Mouse (Mus musculus) inflammation-experienced regulatory T-cells, adult 6 months (primary cell): ENCODE measurements around the gene Etv6. TPM values are rescaled to one million over a fixed set of nuclear protein-coding genes. Genes with fewer than 3 reads are reported as not detected.

Source experiments
- ATAC-seq: one replicate; pipeline ENCODE4 v1.8.0; 2017
- polyA plus RNA-seq, 3 experiments: library from polyadenylated mRNA; unstranded; fragments of 100-300 nt; shearing (Covaris generic); gene quantifications; one replicate each; pipeline ENCODE4 v1.2.1; 2017

Etv6 gene
- polyA plus RNA-seq, 3 experiments from 2014 or later, result 10.0 to 16.8 (median 11.9) TPM

GRCm38 (mm10) chr6:134173439-134173838, 137.9 kb downstream of the Etv6 start:
- no peak for ATAC-seq

- ATAC-seq, result no peak
Measured at GRCm38 (mm10) chr6:134175059-134175458, 139.6 kb downstream of the Etv6 start.

DNA sequence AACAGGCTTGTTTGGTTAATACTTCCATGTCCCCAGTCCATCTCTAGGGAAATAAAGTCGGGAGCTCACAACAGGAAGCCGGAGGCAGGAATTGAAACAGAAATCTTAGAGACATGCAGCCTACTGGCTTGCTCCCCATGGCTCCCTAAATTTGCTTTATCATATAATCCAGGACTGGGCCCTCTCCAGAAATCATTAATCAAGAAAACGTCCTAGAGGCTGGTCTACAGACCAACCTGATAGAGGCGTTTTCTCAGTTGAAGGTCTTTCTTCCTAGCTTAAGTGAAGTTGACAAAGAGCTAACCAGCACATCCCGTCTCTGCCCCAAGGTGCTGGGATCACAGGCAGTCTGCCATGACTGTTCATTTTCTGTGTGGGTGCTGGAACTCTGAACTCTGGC, 141.7 kb downstream of the Etv6 start:
- ATAC-seq, result no peak

DNA sequence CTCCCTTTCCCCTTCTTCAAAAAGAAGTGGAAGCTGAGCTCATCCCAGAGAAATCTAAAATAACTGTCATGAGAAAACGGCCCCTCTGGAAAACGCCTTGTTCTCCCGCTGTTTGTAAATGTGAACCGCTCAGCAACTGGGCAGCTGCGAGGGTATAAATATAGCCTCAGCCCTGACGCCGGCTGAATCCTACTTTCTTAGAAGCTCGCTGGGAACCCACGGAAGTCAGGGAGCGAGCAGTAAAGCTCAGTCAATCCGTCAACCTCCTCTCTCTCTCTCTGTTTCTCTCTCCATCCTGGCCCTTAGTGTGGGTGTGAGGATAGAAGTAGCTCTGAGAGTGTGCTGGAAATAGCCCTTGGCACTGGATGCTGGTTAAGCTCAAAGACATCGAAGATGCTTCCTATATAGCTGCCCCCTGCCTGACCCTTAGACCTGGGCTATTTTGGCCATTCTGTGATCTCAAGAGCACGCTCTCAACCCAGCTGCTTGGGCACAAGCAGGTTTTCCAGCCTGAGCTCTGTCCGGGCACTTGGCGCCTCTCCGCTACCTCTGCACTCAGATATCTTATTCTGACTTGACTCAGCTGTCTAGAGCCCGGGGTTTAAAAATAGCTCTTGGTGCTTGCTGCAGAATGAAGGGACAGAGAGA, 146.9 kb downstream of the Etv6 start:
- no peak for ATAC-seq

GRCm38 (mm10) chr6:134183592-134184342, 148.3 kb downstream of the Etv6 start:
- ATAC-seq, result peak; percentile 52

DNA sequence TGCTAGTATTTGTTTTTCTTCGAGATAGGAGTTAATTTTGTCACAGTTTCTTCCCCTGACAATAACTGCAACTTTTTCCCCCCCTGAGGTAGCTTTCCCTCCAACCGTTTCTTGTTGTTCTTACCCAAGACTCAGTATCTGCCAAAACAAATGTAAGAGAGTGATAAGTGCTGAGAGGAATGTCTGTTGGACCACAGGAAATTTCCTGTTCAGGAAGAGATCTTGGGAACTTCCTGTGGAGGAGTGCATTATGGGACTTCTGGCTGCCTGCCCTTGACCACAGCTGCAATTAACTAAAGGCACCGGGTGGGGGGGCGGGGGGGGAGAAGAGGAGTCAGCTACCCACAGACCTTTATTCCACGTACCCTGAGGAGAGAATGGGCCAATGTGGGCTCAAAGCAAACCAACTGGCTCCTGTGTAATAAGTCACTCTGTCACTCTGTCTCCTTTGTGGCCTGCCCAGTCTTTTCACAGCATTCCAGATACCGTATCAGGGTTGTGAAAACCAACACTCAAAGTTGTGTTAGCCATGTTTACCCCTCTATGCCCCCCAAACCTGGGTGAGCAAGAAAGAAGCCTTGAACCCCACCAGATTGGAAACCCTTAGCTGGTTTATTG, 150.9 kb downstream of the Etv6 start:
- no peak for ATAC-seq

GRCm38 (mm10) chr6:134188719-134189118, 153.2 kb downstream of the Etv6 start:
- ATAC-seq, result no peak

- no peak for ATAC-seq
Measured at GRCm38 (mm10) chr6:134189174-134189573, 153.7 kb downstream of the Etv6 start.

DNA sequence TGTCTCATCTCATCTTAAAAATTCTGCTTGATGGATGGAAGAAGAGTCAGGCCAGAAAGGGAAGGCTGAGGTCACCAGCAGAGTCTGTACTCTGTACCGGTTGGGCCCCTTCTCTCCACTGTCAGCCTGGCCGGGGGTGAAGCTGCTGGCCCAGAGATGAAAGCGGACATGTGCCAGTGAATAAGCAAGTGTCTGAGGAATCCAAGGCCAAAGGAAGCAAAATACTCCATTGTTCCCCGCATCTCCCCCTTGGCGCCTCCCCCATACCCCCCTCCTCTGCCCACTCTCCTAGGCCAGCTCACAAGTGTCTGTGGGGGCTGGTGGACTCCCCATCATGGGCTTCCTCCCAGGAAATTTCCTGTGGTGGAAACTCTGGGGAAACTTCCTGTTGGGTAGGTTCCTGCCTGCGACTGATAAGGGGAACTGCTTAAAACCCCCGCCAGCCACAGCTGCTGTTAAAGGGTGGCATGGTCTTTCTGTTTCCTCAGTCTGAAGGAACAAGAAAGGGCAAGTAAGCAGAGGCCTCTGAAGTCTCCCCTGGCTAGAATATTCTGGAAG, 154.2 kb downstream of the Etv6 start:
- peak; percentile 73 for ATAC-seq

DNA sequence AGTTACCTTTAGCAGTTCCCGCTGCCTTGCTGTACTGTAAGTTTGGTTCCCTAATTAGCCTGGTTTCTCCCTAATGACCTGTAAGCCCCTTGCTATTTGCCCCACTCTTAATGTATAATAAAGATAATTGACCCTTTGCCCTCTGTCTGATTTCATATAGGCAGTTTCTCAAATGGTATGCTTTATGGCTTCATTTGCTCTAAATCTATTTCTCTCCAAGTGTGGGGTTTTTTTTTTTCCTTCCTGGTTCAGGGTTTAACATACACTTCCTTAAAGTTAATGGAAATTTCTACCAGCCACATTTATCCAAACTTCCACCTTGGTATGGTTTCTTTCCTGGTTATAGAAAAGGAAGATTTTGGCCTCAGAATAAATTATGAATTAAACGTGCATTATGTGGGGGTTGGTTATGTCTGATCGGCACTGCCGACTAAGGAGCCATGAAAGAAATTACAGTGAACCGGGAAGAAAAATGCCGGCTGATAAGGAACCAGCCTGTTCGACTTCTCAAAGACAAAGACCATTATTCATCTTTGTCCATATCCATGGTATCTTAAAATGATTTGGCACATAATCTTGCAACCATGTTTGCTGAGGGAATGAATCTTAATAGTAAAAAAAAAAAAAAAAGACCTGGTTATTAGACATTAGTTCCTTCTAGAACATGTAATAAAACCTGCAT, 155.2 kb downstream of the Etv6 start:
- ATAC-seq, result no peak

GRCm38 (mm10) chr6:134192710-134193109, 157.2 kb downstream of the Etv6 start:
- ATAC-seq, result no peak

DNA sequence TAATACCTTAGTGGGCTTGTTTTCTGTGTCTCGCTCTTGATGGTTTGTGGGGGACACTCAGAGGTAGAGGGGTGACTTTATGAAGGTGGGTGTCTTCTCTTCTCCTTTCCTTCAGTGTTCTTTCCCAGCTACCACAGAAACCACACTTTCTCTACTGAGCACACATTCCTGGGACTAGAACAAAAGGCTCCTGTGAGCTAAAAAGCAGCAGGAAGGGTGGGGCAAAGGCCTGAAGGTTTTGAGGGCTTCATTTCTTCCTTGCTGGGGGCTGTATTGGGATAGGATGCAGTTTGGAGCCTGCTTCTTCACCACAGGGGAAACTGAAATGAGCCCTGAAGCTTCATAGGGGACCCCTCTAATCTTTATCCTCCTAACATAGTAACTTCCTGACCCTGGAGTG, 164.4 kb downstream of the Etv6 start:
- ATAC-seq, result no peak

GRCm38 (mm10) chr6:134200577-134200976, 165.1 kb downstream of the Etv6 start:
- ATAC-seq, result no peak

DNA sequence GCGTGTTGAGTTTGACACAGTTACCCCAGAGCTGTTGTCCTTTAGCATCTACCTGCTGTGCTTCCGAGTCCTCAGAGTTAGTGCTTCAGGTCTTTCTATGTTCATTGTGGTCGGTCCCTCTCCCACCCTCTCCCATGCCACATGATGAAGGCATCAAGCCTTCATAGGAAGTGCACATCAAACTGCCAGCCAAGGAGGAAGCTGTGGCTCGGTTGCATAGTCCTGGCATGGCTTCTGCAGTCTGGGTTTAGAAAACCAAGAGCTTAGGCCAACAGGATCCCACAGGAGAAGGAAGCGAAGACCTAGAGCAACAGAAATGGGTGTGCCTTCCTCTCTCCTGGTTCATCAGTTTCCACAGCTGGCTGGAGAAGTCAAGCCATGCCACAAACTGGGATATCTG, 166.7 kb downstream of the Etv6 start:
- no peak for ATAC-seq

- no peak for ATAC-seq
Measured at GRCm38 (mm10) chr6:134205163-134205562, 169.7 kb downstream of the Etv6 start.

GRCm38 (mm10) chr6:134205726-134206125, 170.2 kb downstream of the Etv6 start:
- ATAC-seq, result peak; percentile 26

DNA sequence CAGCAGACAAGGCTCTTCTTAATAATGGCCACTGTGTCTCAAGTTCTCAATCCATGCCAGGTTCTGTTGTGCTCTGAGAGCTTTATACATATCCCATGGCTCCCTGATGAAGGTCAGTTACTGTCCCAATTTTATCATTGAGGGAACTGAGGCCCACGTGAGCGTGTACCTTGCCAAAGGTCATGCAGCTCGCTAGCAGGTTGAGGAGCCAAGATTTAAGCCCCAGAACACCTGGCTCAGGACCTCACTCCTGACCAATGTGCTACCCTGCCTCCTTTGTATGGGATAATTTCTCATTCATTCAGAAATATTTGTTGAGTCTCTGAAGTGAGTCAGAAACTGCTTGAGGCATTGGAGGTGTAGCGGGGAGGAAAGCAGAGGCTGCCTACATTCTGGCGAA, 170.8 kb downstream of the Etv6 start:
- no peak for ATAC-seq

DNA sequence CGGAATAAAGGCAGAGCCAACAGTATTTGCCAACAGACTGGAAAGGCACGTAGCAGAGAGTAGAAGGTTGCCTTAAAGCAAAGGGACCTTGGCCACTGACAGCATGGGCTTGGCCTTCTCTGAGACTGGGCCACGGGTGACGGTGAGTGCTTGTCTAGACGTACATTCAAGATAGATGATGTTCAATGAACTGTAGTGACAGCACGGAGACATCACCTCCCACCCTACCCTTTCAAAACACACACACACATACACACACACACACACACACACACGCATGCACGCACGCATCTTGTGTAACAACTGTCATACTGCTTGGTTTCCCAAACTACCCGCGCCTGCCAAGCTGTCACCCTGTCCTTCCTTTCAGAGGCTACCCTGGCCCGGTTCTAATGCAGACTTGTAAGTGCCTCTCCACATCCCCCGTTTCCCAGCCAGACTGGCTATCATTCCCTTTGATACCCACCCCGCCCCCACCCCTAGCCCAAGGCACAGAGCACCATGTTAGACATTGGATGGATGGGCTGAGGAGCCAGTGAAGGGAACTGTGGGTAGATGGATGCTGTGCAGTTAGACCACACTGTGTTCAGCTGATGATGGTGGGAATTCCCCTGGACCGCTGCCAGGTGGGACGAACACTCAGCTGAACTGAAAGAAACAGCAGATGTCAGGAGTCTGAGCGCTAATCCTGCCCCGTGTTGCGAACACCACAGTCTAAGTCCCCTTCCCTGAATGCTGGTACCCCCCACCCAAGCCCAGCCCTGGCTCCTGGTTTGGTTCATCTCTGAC, 172.1 kb downstream of the Etv6 start:
- ATAC-seq, result peak; percentile 79

GRCm38 (mm10) chr6:134208180-134208952, 172.9 kb downstream of the Etv6 start:
- ATAC-seq, result no peak

GRCm38 (mm10) chr6:134210675-134211457, 175.4 kb downstream of the Etv6 start:
- ATAC-seq, result no peak

DNA sequence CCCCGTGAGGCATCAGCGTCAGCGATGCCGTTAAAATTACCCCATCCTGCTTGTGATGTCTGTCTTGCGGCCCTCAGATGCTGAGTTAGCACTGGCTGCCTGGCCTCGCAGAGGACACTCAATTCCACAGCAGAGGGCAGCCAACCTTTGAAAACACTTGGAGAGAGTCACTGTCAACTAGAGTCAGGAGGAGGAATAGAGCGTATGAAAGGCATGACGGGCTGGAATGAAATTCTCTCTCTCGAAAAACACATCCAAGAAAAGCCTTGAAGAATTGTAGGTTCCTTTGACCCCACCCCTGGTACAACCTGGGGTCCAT, 175.9 kb downstream of the Etv6 start:
- ATAC-seq, result no peak
